Mouse (Mus musculus) ES-E14 (cell line): ENCODE measurements around the gene Golga4. TPM values are rescaled to one million over a fixed set of nuclear protein-coding genes. Genes with fewer than 3 reads are reported as not detected.

Experiments used
- DNase-seq: peaks from one replicate; pipeline ENCODE4 v3.0.0-alpha.2; 2013; ENCODE audit warnings: low read depth, low spot score
- H3K27ac ChIP-seq: 2 replicates; pipeline ENCODE4 v1.5.1; 2012; ENCODE audit warnings: low read depth, mild to moderate bottlenecking, low read length, moderate library complexity, mixed read lengths; ENCODE audit not compliant: poor library complexity, insufficient read depth, severe bottlenecking
- H3K36me3 ChIP-seq: 2 replicates; pipeline ENCODE4 v1.6.1; 2012; ENCODE audit warnings: mild to moderate bottlenecking, low read length, moderate library complexity, mixed read lengths; ENCODE audit not compliant: control insufficient read depth, poor library complexity, insufficient read depth, severe bottlenecking
- H3K4me1 ChIP-seq, 2 experiments: fragments of 150-350 bp in 1 of 2; sonication (generic) in 1 of 2; 2 replicates each; pipeline ENCODE4 v1.6.1; 2012; ENCODE audit warnings: low read length in 2 of 2, mild to moderate bottlenecking in 1 of 2, mixed read lengths in 1 of 2; ENCODE audit not compliant: control insufficient read depth in 2 of 2, insufficient read depth in 2 of 2, poor library complexity in 1 of 2
- H3K4me3 ChIP-seq, 2 experiments: fragments of 150-350 bp in 1 of 2; sonication (generic) in 1 of 2; 2 replicates each; pipeline ENCODE4 v1.5.1; 2012; ENCODE audit warnings: low read length in 2 of 2, low read depth in 1 of 2, mild to moderate bottlenecking in 1 of 2, mixed read lengths in 1 of 2; ENCODE audit not compliant: insufficient read depth in 1 of 2, poor library complexity in 1 of 2, severe bottlenecking in 1 of 2
- H3K9ac ChIP-seq: 2 replicates; pipeline ENCODE4 v1.6.1; 2012; ENCODE audit warnings: low read depth, mild to moderate bottlenecking, low read length, mixed read lengths; ENCODE audit not compliant: poor library complexity, insufficient read depth, severe bottlenecking
- H3K9me3 ChIP-seq: fragments of 150-350 bp; sonication (generic); 2 replicates; pipeline ENCODE4 v1.6.1; 2012; ENCODE audit warnings: low read depth, mild to moderate bottlenecking, low read length; ENCODE audit not compliant: control insufficient read depth, insufficient read depth
- CHD2 ChIP-seq: IDR thresholded peaks from 2 replicates; pipeline ENCODE4 v1.6.1; 2014; ENCODE audit warnings: mild to moderate bottlenecking, low read depth, low read length, inconsistent platforms
- HCFC1 ChIP-seq: IDR thresholded peaks from 2 replicates; pipeline ENCODE4 v1.6.1; 2012; ENCODE audit warnings: low read length, inconsistent platforms, borderline replicate concordance; ENCODE audit not compliant: insufficient read depth
- MAFK ChIP-seq: IDR thresholded peaks from 2 replicates; pipeline ENCODE4 v1.6.1; 2014; ENCODE audit warnings: mild to moderate bottlenecking, low read depth, low read length, inconsistent platforms; ENCODE audit not compliant: insufficient read depth
- ZC3H11A ChIP-seq: IDR thresholded peaks from 2 replicates; pipeline ENCODE4 v1.6.1; 2012; ENCODE audit warnings: low read depth, mild to moderate bottlenecking, inconsistent platforms, low read length, borderline replicate concordance
- ZNF384 ChIP-seq: IDR thresholded peaks from 2 replicates; pipeline ENCODE4 v1.6.1; 2012; ENCODE audit warnings: low read depth, low read length, inconsistent platforms
- in situ Hi-C, 2 experiments: fragments of 600-800 bp; cut with MboI; formaldehyde crosslinking; loops; one replicate each; pipeline ENCODE4 v1.15.1; 2025; ENCODE audit warnings: low sequenced_read_pairs in 2 of 2, inconsistent platforms in 1 of 2; ENCODE audit not compliant: unreplicated experiment in 2 of 2
- total RNA-seq: library from RNA; depleted of rRNA; stranded (reverse); fragments of 300-350 nt; gene quantifications from 2 replicates; pipeline ENCODE4 v1.2.3, GENCODE M21; 2012

Golga4 gene
- total RNA-seq, 1 experiment, result 73.3 TPM

GRCm38 (mm10) chr9:118506404-118507231 lies 551 bp downstream of the Golga4 start:
- 0 out of 2 replicates have a peak, but pooled peaks have one; percentile 17 for TF ChIP-seq HCFC1
- no peak for TF ChIP-seq CHD2
- Histone ChIP-seq H3K27ac (no peak overlapping the region), H3K4me3 (peak overlapping the region; percentile 83 to 86), H3K36me3 (0 out of 2 replicates have a peak, but pooled peaks cover 3% of the 10 kb centered on the region), H3K9me3 (no peaks in the 10 kb centered on the region), H3K4me1 (peaks cover 0 to 10% of the 10 kb centered on the region in 2 experiments; a peak in 2 of 4 replicates), H3K9ac (peak overlapping the region; percentile 83)
- in situ Hi-C loops, result no loop called here
- DNase-seq, result no peak

GRCm38 (mm10) chr9:118507552-118507951 lies 1.5 kb downstream of the Golga4 start:
- Histone ChIP-seq H3K9ac (0 out of 2 replicates have a peak overlapping the region, but pooled peaks have one; percentile 17), H3K4me3 (no peak overlapping the region), H3K4me1 (peaks cover 0 to 10% of the 10 kb centered on the region in 2 experiments; a peak in 2 of 4 replicates), H3K36me3 (0 out of 2 replicates have a peak, but pooled peaks cover 3% of the 10 kb centered on the region), H3K9me3 (no peaks in the 10 kb centered on the region), H3K27ac (no peak overlapping the region)
- DNase-seq, result no peak
- in situ Hi-C loops, result no loop called here
- TF ChIP-seq HCFC1 (no peak), MAFK (no peak), ZNF384 (no peak), ZC3H11A (no peak), CHD2 (no peak)

- in situ Hi-C loops, result no loop called here
- H3K4me1 ChIP-seq, result peaks cover 0 to 10% of the 10 kb centered on the region in 2 experiments; a peak in 2 of 4 replicates
- no peak overlapping the region for H3K27ac ChIP-seq
- DNase-seq, result no peak
- no peak overlapping the region for H3K9ac ChIP-seq
- H3K4me3 ChIP-seq, result no peak overlapping the region
- H3K9me3 ChIP-seq, result no peaks in the 10 kb centered on the region
- H3K36me3 ChIP-seq, result 0 out of 2 replicates have a peak, but pooled peaks cover 3% of the 10 kb centered on the region
- TF ChIP-seq HCFC1, result no peak
- no peak for TF ChIP-seq ZNF384
- no peak for TF ChIP-seq MAFK
- no peak for TF ChIP-seq CHD2
- no peak for TF ChIP-seq ZC3H11A
These were observed 2.5 kb downstream of the Golga4 start for GRCm38 (mm10) chr9:118508601-118509000.

- in situ Hi-C loops, result no loop called here
- H3K4me1 ChIP-seq, result peaks cover 0 to 10% of the 10 kb centered on the region in 2 experiments; a peak in 2 of 4 replicates
These were observed 5.0 kb downstream of the Golga4 start for GRCm38 (mm10) chr9:118510941-118511690.

More at GRCm38 (mm10) chr9:118510941-118511690, 5.0 kb downstream of the Golga4 start:
- H3K36me3 ChIP-seq, result peaks cover 5% of the 10 kb centered on the region; the same call in 1 of the 2 replicates
- H3K27ac ChIP-seq, result no peak overlapping the region
- no peak for DNase-seq
- H3K4me3 ChIP-seq, result no peak overlapping the region
- H3K9ac ChIP-seq, result no peak overlapping the region
- TF ChIP-seq MAFK, result no peak
- TF ChIP-seq ZNF384, result no peak
- TF ChIP-seq CHD2, result no peak
- no peak for TF ChIP-seq HCFC1
- no peak for TF ChIP-seq ZC3H11A
- no peaks in the 10 kb centered on the region for H3K9me3 ChIP-seq
